Comparison of ENCODE assay signal across 8 mouse cellular contexts in the genomic region with DNA sequence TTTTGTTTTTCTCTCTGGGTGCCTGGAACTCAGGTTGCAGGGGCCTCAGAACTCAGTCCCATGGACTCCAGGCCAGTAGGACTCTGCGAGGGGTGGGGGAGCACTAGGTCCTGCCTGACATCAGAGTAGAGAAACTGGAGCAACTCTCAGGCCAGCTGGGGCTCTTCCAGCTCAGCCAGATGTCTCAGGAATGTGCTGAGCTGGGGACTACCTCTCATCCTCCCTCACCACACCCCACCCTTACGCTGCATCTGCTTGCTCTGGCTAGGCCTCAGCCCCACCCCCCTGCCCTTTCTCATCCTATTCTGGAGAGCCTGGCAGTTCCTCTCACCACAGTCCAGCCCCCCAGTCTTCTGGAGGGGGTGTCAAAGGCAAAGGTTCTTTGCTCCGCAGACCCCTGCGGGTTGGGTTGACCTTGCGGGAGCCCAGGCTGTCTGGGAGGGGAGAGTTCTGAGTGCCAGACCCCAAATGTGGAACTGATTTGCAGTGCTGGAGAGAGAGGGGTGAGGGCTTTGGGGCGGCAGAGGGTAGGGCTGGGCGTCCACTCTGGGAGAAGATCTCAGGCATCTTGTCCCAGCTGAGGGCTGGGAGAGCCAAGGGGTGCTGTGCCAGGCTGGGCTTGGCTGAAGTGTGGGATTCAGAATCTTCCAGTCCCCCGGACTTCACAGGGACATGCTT. TPM values are rescaled to one million over a fixed set of nuclear protein-coding genes. Genes with fewer than 3 reads are reported as not detected.
DNase-seq lines count a peak whose midpoint lies in the region; ATAC-seq lines count a peak whose summit lies in the region.

No protein-coding gene starts in this region.

- no peaks in the 10 kb centered on the region for H3K27me3 ChIP-seq in heart, embryonic 13.5 days (replicated peaks)
- peaks cover 14% of the 10 kb centered on the region for H3K27me3 ChIP-seq in limb, embryonic 13.5 days

- H3K4me2 ChIP-seq in heart, embryonic 13.5 days, result no peak overlapping the region
- peak overlapping the region; percentile 25; the same call in 1 of the 2 replicates for H3K4me2 ChIP-seq in limb, embryonic 13.5 days (replicated peaks)

- H3K4me3 ChIP-seq in heart, embryonic 13.5 days, result no peak overlapping the region
- H3K4me3 ChIP-seq in limb, embryonic 13.5 days, result no peak overlapping the region

- H3K9ac ChIP-seq in heart, embryonic 13.5 days, result no peak overlapping the region
- H3K9ac ChIP-seq in limb, embryonic 13.5 days, result 0 out of 2 replicates have a peak overlapping the region, but pooled peaks have one; percentile 25

- peaks cover 66% of the 10 kb centered on the region for H3K4me1 ChIP-seq in heart, embryonic 13.5 days
- peaks cover 38% of the 10 kb centered on the region for H3K4me1 ChIP-seq in limb, embryonic 13.5 days

- H3K9me3 ChIP-seq in heart, embryonic 13.5 days, result no peaks in the 10 kb centered on the region
- H3K9me3 ChIP-seq in limb, embryonic 13.5 days, result no peaks in the 10 kb centered on the region

- peak; percentile 31; the same call in 1 of the 2 replicates for ATAC-seq in heart, embryonic 13.5 days (ENCODE audit: extremely low read depth, insufficient number of reproducible peaks, low FRiP score, low TSS enrichment)
- ATAC-seq in limb, embryonic 13.5 days (ENCODE audit: low FRiP score, low read depth), result peak; percentile 73

- H3K27ac ChIP-seq in heart, embryonic 13.5 days (replicated peaks), result peak overlapping the region; percentile 36; the same call in 1 of the 2 replicates
- peak overlapping the region; percentile 76 for H3K27ac ChIP-seq in limb, embryonic 13.5 days

- DNase-seq in adrenal gland, postnatal 14 days, result peak; percentile 35
- no peak for DNase-seq in adrenal gland, adult 18-20 months (ENCODE audit: low spot score in 2 of 2)
- peak; percentile 84 for DNase-seq in adipocyte (ENCODE audit: low spot score)
- peak; percentile 76 to 79 for DNase-seq in urinary bladder, postnatal 4 days (ENCODE audit: low spot score in 2 of 2)
- no peak for DNase-seq in cerebellum, adult 18-20 months
- DNase-seq in cerebellum, adult 8-10 months, result no peak

- WGBS in heart, embryonic 13.5 days, result 26% methylated on average over 8 of the region's 8 CpGs
- whole genome bisulfite sequencing in limb, embryonic 13.5 days, result 18% methylated on average over 8 of the region's 8 CpGs

- no peaks in the 10 kb centered on the region; the same call in 1 of the 2 replicates for H3K36me3 ChIP-seq in heart, embryonic 13.5 days
- H3K36me3 ChIP-seq in limb, embryonic 13.5 days, result no peaks in the 10 kb centered on the region

RNA-seq across cellular contexts. Expression of a gene that starts 11.4 kb away (rescaled TPM):
- total RNA-seq in adrenal gland, postnatal 14 days (2021), result 11.7 and 12.6 TPM in 2 replicates
- total RNA-seq in adrenal gland, adult 18-20 months (2021), result 10 to 100 TPM; 10.5 to 36.6 TPM
- polyA plus RNA-seq in heart, embryonic 13.5 days (2015; fragmentation: Nextera tagmentation; extraction: Ambion mirVana), result 6.9 and 9.0 TPM in 2 replicates
- polyA plus RNA-seq in limb, embryonic 13.5 days (2015; fragmentation: Nextera tagmentation; extraction: Ambion mirVana), result 10.1 and 10.9 TPM in 2 replicates

RNA-seq across cellular contexts. Expression of a gene that starts 37.2 kb away (rescaled TPM):
- total RNA-seq in adrenal gland, postnatal 14 days (2021), result 56.4 and 79.0 TPM in 2 replicates
- total RNA-seq in adrenal gland, adult 18-20 months (2021), result 10 to 100 TPM; 38.9 to 40.3 TPM
- 37.9 and 43.4 TPM in 2 replicates for polyA plus RNA-seq in heart, embryonic 13.5 days (2015; fragmentation: Nextera tagmentation; extraction: Ambion mirVana)
- 33.0 and 34.0 TPM in 2 replicates for polyA plus RNA-seq in limb, embryonic 13.5 days (2015; fragmentation: Nextera tagmentation; extraction: Ambion mirVana)

Comparison
In these comparisons a context has a peak if more than half of its experiments do, and no peak if none do; other contexts are left out.
1. DNase-seq: peak in adrenal gland, postnatal 14 days (single experiment), adipocyte (single experiment) and urinary bladder, postnatal 4 days (2 of 2); none in adrenal gland, adult 18-20 months (0 of 2), cerebellum, adult 18-20 months (0 of 2) and cerebellum, adult 8-10 months (single experiment).